Mouse (Mus musculus) MEL (cell line): ENCODE results near the gene Pgs1. TPM values are rescaled to one million over a fixed set of nuclear protein-coding genes. Genes with fewer than 3 reads are reported as not detected.

ENCODE experiments used
- DNase-seq: peaks from one replicate; pipeline ENCODE4 v3.0.0; 2011; ENCODE audit warnings: low read depth, low spot score
- H3K27ac ChIP-seq: 2 replicates; pipeline ENCODE4 v1.5.1; 2012; ENCODE audit warnings: low read depth, mild to moderate bottlenecking, control low read depth, low read length, moderate library complexity; ENCODE audit not compliant: control insufficient read depth
- H3K27me3 ChIP-seq, 2 experiments: fragments of 150-350 bp in 1 of 2; sonication (generic) in 1 of 2; 2 replicates each; pipeline ENCODE4 v1.6.1; 2012; ENCODE audit warnings: low read length in 2 of 2, mild to moderate bottlenecking in 2 of 2, improper control_type of control experiment in 1 of 2, moderate library complexity in 1 of 2; ENCODE audit not compliant: insufficient read depth in 2 of 2, control insufficient read depth in 1 of 2
- H3K36me3 ChIP-seq, 2 experiments: 2 replicates each; pipeline ENCODE4 v1.6.1; 2012 to 2014; ENCODE audit warnings: low read length in 2 of 2, improper control_type of control experiment in 1 of 2, inconsistent platforms in 1 of 2, mild to moderate bottlenecking in 1 of 2; ENCODE audit not compliant: insufficient read depth in 2 of 2, control insufficient read depth in 1 of 2
- H3K4me1 ChIP-seq, 2 experiments: fragments of 150-350 bp in 1 of 2; sonication (generic) in 1 of 2; 2 replicates each; pipeline ENCODE4 v1.6.1; 2012; ENCODE audit warnings: low read length in 2 of 2, improper control_type of control experiment in 1 of 2, mild to moderate bottlenecking in 1 of 2; ENCODE audit not compliant: insufficient read depth in 2 of 2, control insufficient read depth in 1 of 2
- H3K4me3 ChIP-seq, 2 experiments: fragments of 150-350 bp in 1 of 2; sonication (generic) in 1 of 2; 2 replicates each; pipeline ENCODE4 v1.5.1; 2012; ENCODE audit warnings: low read depth in 2 of 2, low read length in 2 of 2, mild to moderate bottlenecking in 2 of 2, moderate library complexity in 2 of 2, control low read depth in 1 of 2, improper control_type of control experiment in 1 of 2; ENCODE audit not compliant: control insufficient read depth in 1 of 2, insufficient read depth in 1 of 2
- H3K79me2 ChIP-seq: 2 replicates; pipeline ENCODE4 v1.6.1; 2012; ENCODE audit warnings: mild to moderate bottlenecking, low read length, moderate library complexity; ENCODE audit not compliant: control insufficient read depth, poor library complexity, insufficient read depth
- H3K9ac ChIP-seq: 2 replicates; pipeline ENCODE4 v1.6.1; 2012; ENCODE audit warnings: low read depth, mild to moderate bottlenecking, control low read depth, low read length, moderate library complexity; ENCODE audit not compliant: control insufficient read depth, poor library complexity, severe bottlenecking
- H3K9me3 ChIP-seq: fragments of 150-350 bp; sonication (generic); replicated peaks from 2 replicates; pipeline ENCODE4 v1.6.1; 2012; ENCODE audit warnings: mild to moderate bottlenecking, low read length, improper control_type of control experiment, moderate library complexity; ENCODE audit not compliant: insufficient read depth
- BHLHE40 ChIP-seq: IDR thresholded peaks from 2 replicates; pipeline ENCODE4 v1.6.1; 2012; ENCODE audit warnings: low read depth, mild to moderate bottlenecking, inconsistent platforms, low read length, improper control_type of control experiment, borderline replicate concordance
- CTCF ChIP-seq, 3 experiments: IDR thresholded peaks in 2 of 3; conservative IDR thresholded peaks in 1 of 3; 2 replicates each; pipeline ENCODE4 v1.5.1; 2011 to 2012; ENCODE audit warnings: low read length in 3 of 3, low read depth in 2 of 3, mild to moderate bottlenecking in 2 of 3, improper control_type of control experiment in 1 of 3, inconsistent platforms in 1 of 3, mixed read lengths in 1 of 3, moderate library complexity in 1 of 3; ENCODE audit not compliant: control insufficient read depth in 1 of 3, insufficient read depth in 1 of 3, poor library complexity in 1 of 3, severe bottlenecking in 1 of 3
- E2F4 ChIP-seq: IDR thresholded peaks from 2 replicates; pipeline ENCODE4 v1.6.1; 2011; ENCODE audit warnings: low read depth, low read length, improper control_type of control experiment, borderline replicate concordance
- ELF1 ChIP-seq: IDR thresholded peaks from 2 replicates; pipeline ENCODE4 v1.6.1; 2014; ENCODE audit warnings: low read depth, mild to moderate bottlenecking, inconsistent platforms, low read length, improper control_type of control experiment, moderate library complexity
- ETS1 ChIP-seq: IDR thresholded peaks from 2 replicates; pipeline ENCODE4 v1.6.1; 2012; ENCODE audit warnings: low read depth, mild to moderate bottlenecking, inconsistent platforms, low read length, improper control_type of control experiment, moderate library complexity
- GATA1 ChIP-seq: IDR thresholded peaks from 2 replicates; pipeline ENCODE4 v1.6.1; 2011; ENCODE audit warnings: low read depth, low read length, improper control_type of control experiment
- KAT2A ChIP-seq: conservative IDR thresholded peaks from 2 replicates; pipeline ENCODE4 v1.6.1; 2012; ENCODE audit warnings: low read depth, low read length, improper control_type of control experiment, inconsistent platforms
- MAFK ChIP-seq: IDR thresholded peaks from 2 replicates; pipeline ENCODE4 v1.6.1; 2011; ENCODE audit warnings: low read depth, mild to moderate bottlenecking, low read length, improper control_type of control experiment, borderline replicate concordance
- MAZ ChIP-seq: IDR thresholded peaks from 2 replicates; pipeline ENCODE4 v1.6.1; 2012; ENCODE audit warnings: low read depth, mild to moderate bottlenecking, inconsistent platforms, low read length, improper control_type of control experiment
- MXI1 ChIP-seq: IDR thresholded peaks from 2 replicates; pipeline ENCODE4 v1.6.1; 2011; ENCODE audit warnings: mild to moderate bottlenecking, low read depth, low read length, improper control_type of control experiment
- MYB ChIP-seq: IDR thresholded peaks from 2 replicates; pipeline ENCODE4 v1.6.1; 2011; ENCODE audit warnings: mild to moderate bottlenecking, low read depth, low read length, improper control_type of control experiment
- MYC ChIP-seq: IDR thresholded peaks from 2 replicates; pipeline ENCODE4 v1.6.1; 2011; ENCODE audit warnings: low read depth, mild to moderate bottlenecking, low read length, improper control_type of control experiment, moderate library complexity
- POLR2A ChIP-seq, 2 experiments: IDR thresholded peaks; 2 replicates each; pipeline ENCODE4 v1.6.1; 2011 to 2012; ENCODE audit warnings: low read length in 2 of 2, mild to moderate bottlenecking in 2 of 2, control low read depth in 1 of 2, improper control_type of control experiment in 1 of 2, low read depth in 1 of 2, moderate library complexity in 1 of 2; ENCODE audit not compliant: control insufficient read depth in 1 of 2, insufficient read depth in 1 of 2, poor library complexity in 1 of 2
- SIN3A ChIP-seq: IDR thresholded peaks from 2 replicates; pipeline ENCODE4 v1.6.1; 2012; ENCODE audit warnings: low read length, improper control_type of control experiment, inconsistent platforms
- SMC3 ChIP-seq: IDR thresholded peaks from 2 replicates; pipeline ENCODE4 v1.6.1; 2011; ENCODE audit warnings: low read depth, low read length, improper control_type of control experiment
- TAL1 ChIP-seq: IDR thresholded peaks from 2 replicates; pipeline ENCODE4 v1.6.1; 2012; ENCODE audit warnings: mild to moderate bottlenecking, inconsistent platforms, low read length, moderate library complexity, mixed read lengths
- TCF12 ChIP-seq: IDR thresholded peaks from 2 replicates; pipeline ENCODE4 v1.6.1; 2014; ENCODE audit warnings: low read depth, mild to moderate bottlenecking, inconsistent platforms, low read length, improper control_type of control experiment, moderate library complexity
- UBTF ChIP-seq: IDR thresholded peaks from 2 replicates; pipeline ENCODE4 v1.6.1; 2012; ENCODE audit warnings: low read depth, mild to moderate bottlenecking, inconsistent platforms, low read length, improper control_type of control experiment, moderate library complexity, borderline replicate concordance; ENCODE audit not compliant: insufficient read depth
- USF2 ChIP-seq, 2 experiments: IDR thresholded peaks; 2 replicates each; pipeline ENCODE4 v1.6.1; 2011 to 2012; ENCODE audit warnings: improper control_type of control experiment in 2 of 2, low read length in 2 of 2, borderline replicate concordance in 1 of 2, inconsistent platforms in 1 of 2, low read depth in 1 of 2, mild to moderate bottlenecking in 1 of 2; ENCODE audit not compliant: insufficient read depth in 1 of 2
- ZC3H11A ChIP-seq: IDR thresholded peaks from 2 replicates; pipeline ENCODE4 v1.6.1; 2012; ENCODE audit warnings: low read depth, mild to moderate bottlenecking, inconsistent platforms, low read length, improper control_type of control experiment
- ZMIZ1 ChIP-seq: IDR thresholded peaks from 2 replicates; pipeline ENCODE4 v1.6.1; 2012; ENCODE audit warnings: low read depth, mild to moderate bottlenecking, inconsistent platforms, low read length, improper control_type of control experiment, moderate library complexity
- polyA plus RNA-seq, 2 experiments: library from polyadenylated mRNA; stranded (reverse) in 1 of 2; unstranded in 1 of 2; fragments of >175 nt in 1 of 2; fragments of >200 nt in 1 of 2; gene quantifications; 2 replicates each; pipeline versions ENCODE4 v1.2.1 to v1.2.4; 2012; ENCODE audit warnings: low replicate concordance in 2 of 2, low read depth in 1 of 2; ENCODE audit not compliant: insufficient read length in 2 of 2, insufficient read depth in 1 of 2, missing spikeins in 1 of 2
- total RNA-seq: library from RNA; depleted of rRNA; stranded (reverse); fragments of 300-350 nt; gene quantifications from 2 replicates; pipeline ENCODE4 v1.2.3, GENCODE M21; 2012

Gene Pgs1
- total and polyA plus RNA-seq, 3 experiments = 48.6 to 61.6 TPM; not detected in 1

DNA sequence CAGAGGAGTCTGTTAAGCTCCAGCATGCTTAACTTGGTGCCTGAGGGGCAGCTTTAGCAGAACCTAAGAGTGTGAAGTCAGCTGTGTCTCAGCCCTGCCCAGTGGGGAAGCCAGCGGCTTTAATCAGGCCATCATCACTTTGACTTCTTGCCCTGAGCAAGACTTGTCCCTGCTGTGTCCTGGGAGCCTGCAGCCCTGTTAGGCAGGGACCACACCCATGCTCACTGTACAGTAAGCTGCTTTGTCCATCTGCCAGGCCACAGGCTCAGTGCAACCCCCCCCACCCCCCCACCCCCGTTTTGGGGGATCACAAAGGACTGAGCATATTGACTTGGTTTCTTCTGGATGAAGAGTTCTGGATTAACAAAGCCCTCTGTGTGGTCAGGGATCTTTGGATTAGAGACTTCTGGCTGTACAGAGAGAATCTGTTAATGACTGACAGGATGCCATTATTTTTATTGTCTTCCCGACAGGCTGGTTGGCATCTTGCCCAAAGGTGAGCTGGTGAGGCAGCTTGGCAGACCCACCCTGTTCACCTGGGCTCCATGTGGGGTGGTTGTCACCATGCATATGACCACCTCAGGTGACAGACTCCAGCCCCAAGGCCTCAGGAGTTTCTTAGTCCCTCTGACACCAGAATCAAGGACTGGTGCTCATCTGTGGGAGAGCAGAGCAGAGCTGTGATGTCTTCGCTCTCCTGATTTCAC is 23.9 kb downstream of the Pgs1 start:
- Histone ChIP-seq H3K27ac (no peak overlapping the region), H3K9ac (no peak overlapping the region), H3K4me1 (no peaks in the 10 kb centered on the region)

DNA sequence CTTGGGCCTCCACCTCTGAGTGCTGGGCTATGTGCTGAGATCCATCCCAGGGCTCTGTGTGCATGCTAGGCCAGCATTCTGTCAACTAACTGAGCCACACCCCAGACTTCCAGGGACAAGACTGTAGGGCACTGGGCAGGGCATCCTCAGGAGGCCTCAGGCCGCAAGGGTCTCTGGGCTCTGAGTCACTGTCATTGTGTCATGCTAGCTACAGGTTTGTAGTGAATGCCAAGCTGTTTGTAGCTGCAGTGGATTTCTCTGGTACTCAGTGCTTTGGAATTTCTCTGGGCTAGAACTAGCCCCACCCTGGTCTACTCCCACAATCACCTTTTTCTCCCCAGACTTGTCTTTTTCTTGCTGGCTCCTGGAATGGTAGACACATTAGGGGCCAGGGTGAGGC is 26.5 kb downstream of the Pgs1 start:
- Histone ChIP-seq H3K9ac (no peak overlapping the region), H3K9me3 (no peaks in the 10 kb centered on the region), H3K27me3 (no peaks in the 10 kb centered on the region), H3K27ac (no peak overlapping the region), H3K36me3 (peaks cover 0 to 9% of the 10 kb centered on the region in 2 experiments; a peak in 1 of 4 replicates), H3K4me3 (no peak overlapping the region), H3K4me1 (no peaks in the 10 kb centered on the region), H3K79me2 (peaks cover 15% of the 10 kb centered on the region; the same call in 1 of the 2 replicates)
- no peak for TF ChIP-seq ETS1
- no peak for TF ChIP-seq MAFK
- TF ChIP-seq BHLHE40 = no peak
- no peak for TF ChIP-seq MYB
- TF ChIP-seq UBTF = no peak
- no peak for DNase-seq

More for the DNA sequence above, 23.9 kb downstream of the Pgs1 start:
- DNase-seq = no peak
- Histone ChIP-seq H3K9me3 (no peaks in the 10 kb centered on the region), H3K4me3 (no peak overlapping the region), H3K27me3 (no peaks in the 10 kb centered on the region), H3K36me3 (peaks cover 0 to 15% of the 10 kb centered on the region in 2 experiments; a peak in 2 of 4 replicates), H3K79me2 (peaks cover 21% of the 10 kb centered on the region; the same call in 1 of the 2 replicates)
- TF ChIP-seq TAL1 = no peak
- TF ChIP-seq UBTF = no peak
- no peak for TF ChIP-seq MAZ
- TF ChIP-seq E2F4 = no peak
- TF ChIP-seq TCF12 = no peak
- no peak for TF ChIP-seq GATA1
- TF ChIP-seq SIN3A = no peak
- no peak for TF ChIP-seq ETS1

DNA sequence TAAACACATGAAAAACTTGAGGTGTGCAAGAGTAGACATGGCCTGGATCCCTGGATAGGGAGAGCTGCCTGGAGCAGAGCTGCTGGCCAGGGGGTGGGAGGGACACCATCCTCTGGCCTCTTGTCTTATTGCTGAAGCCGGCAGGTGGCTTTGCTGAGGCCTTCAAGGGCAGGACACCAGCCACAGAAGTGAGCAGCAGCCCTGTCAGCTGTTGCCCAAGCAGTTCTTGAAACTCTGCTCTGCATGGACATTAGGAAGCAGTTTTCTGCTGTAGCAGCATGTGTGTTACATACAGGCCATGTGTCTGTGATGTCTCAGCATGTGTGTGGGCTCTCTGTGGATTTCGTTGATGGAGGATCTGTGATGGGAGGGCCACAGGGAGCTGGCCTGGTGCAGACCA is 27.2 kb downstream of the Pgs1 start:
- H3K79me2 ChIP-seq = peaks cover 10% of the 10 kb centered on the region; the same call in 1 of the 2 replicates
- peaks cover 0 to 9% of the 10 kb centered on the region in 2 experiments; a peak in 1 of 4 replicates for H3K36me3 ChIP-seq
- H3K9ac ChIP-seq = no peak overlapping the region
- no peak for DNase-seq
- no peak overlapping the region for H3K27ac ChIP-seq
- H3K4me1 ChIP-seq = no peaks in the 10 kb centered on the region
- no peaks in the 10 kb centered on the region for H3K9me3 ChIP-seq
- TF ChIP-seq SIN3A (no peak), ZMIZ1 (no peak), TAL1 (no peak), E2F4 (no peak), ZC3H11A (no peak), POLR2A (IDR thresholded peaks at IDR 0.05; ENCODE audit: control insufficient read depth in 1 of 2, insufficient read depth in 1 of 2, low read depth in 1 of 2, low read length in 2 of 2, poor library complexity in 1 of 2) (no peak), CTCF (IDR thresholded peaks at IDR 0.05 in 2 of 3, conservative IDR thresholded peaks at IDR 0.05 in 1 of 3; ENCODE audit: control insufficient read depth in 1 of 3, insufficient read depth in 1 of 3, low read depth in 2 of 3, low read length in 3 of 3, poor library complexity in 1 of 3, severe bottlenecking in 1 of 3) (no peak), MXI1 (no peak), MYC (no peak), KAT2A (no peak), UBTF (no peak), USF2 (IDR thresholded peaks at IDR 0.05; ENCODE audit: borderline replicate concordance in 1 of 2, insufficient read depth in 1 of 2, low read depth in 1 of 2, low read length in 2 of 2) (no peak), MAZ (no peak), ELF1 (no peak), SMC3 (no peak)
- H3K4me3 ChIP-seq = no peak overlapping the region
- no peaks in the 10 kb centered on the region for H3K27me3 ChIP-seq
